Mouse (Mus musculus): ENCODE results near the gene Adamts14. TPM values are rescaled to one million over a fixed set of nuclear protein-coding genes. Genes with fewer than 3 reads are reported as not detected.

The Adamts14 gene
- polyA plus RNA-seq (2015; fragmentation: Illumina TruSeq; extraction: RNeasy Lipid Tissue Mini Kit (QIAGEN cat#74804); ENCODE audit: insufficient read depth, low replicate concordance), result 2.3 TPM

GRCm38 (mm10) chr10:61273081-61273843, at the start of gene Adamts14:
TSS of gene Adamts14 (minus strand) at chr10:61273438.

GRCm38 (mm10) chr10:61297477-61297876, 24.2 kb upstream of the Adamts14 start, which contains the start of gene Prf1:
TSS of gene Prf1 (plus strand) at chr10:61297833.

GRCm38 (mm10) chr10:61171654-61172053, 101.6 kb downstream of the Adamts14 start, which contains the start of gene Tbata:
TSS of gene Tbata (plus strand) at chr10:61171954.

GRCm38 (mm10) chr10:61147157-61148040, 125.8 kb downstream of the Adamts14 start, which contains the start of gene Sgpl1:
TSS of gene Sgpl1 (minus strand) at chr10:61147703.

Other genes with a start within 250 kb of the Adamts14 start
- 2.5 TPM for gene Pcbd1, start 184.1 kb downstream of the Adamts14 start, polyA plus RNA-seq (2015; fragmentation: Illumina TruSeq; extraction: RNeasy Lipid Tissue Mini Kit (QIAGEN cat#74804); ENCODE audit: insufficient read depth, low replicate concordance)
- gene Sgpl1, start 125.7 kb downstream of the Adamts14 start, polyA plus RNA-seq (2015; fragmentation: Illumina TruSeq; extraction: RNeasy Lipid Tissue Mini Kit (QIAGEN cat#74804); ENCODE audit: insufficient read depth, low replicate concordance), result 106 TPM
- not detected for gene Tbata, start 101.5 kb downstream of the Adamts14 start, polyA plus RNA-seq (2015; fragmentation: Illumina TruSeq; extraction: RNeasy Lipid Tissue Mini Kit (QIAGEN cat#74804); ENCODE audit: insufficient read depth, low replicate concordance)
- 13.0 TPM for gene Prf1, start 24.4 kb upstream of the Adamts14 start, polyA plus RNA-seq (2015; fragmentation: Illumina TruSeq; extraction: RNeasy Lipid Tissue Mini Kit (QIAGEN cat#74804); ENCODE audit: insufficient read depth, low replicate concordance)
- gene Pald1, start 110.1 kb upstream of the Adamts14 start, polyA plus RNA-seq (2015; fragmentation: Illumina TruSeq; extraction: RNeasy Lipid Tissue Mini Kit (QIAGEN cat#74804); ENCODE audit: insufficient read depth, low replicate concordance), result 6.9 TPM
- gene Nodal, start 144.5 kb upstream of the Adamts14 start, polyA plus RNA-seq (2015; fragmentation: Illumina TruSeq; extraction: RNeasy Lipid Tissue Mini Kit (QIAGEN cat#74804); ENCODE audit: insufficient read depth, low replicate concordance), result 0.11 TPM
- 99.6 TPM for gene Eif4ebp2, start 179.2 kb upstream of the Adamts14 start, polyA plus RNA-seq (2015; fragmentation: Illumina TruSeq; extraction: RNeasy Lipid Tissue Mini Kit (QIAGEN cat#74804); ENCODE audit: insufficient read depth, low replicate concordance)
- gene Lrrc20, start 202.4 kb upstream of the Adamts14 start, polyA plus RNA-seq (2015; fragmentation: Illumina TruSeq; extraction: RNeasy Lipid Tissue Mini Kit (QIAGEN cat#74804); ENCODE audit: insufficient read depth, low replicate concordance), result 5.6 TPM

Data from spleen, adult 10 weeks (tissue).